22 mouse cellular contexts compared by ENCODE assay signal in the genomic region with DNA sequence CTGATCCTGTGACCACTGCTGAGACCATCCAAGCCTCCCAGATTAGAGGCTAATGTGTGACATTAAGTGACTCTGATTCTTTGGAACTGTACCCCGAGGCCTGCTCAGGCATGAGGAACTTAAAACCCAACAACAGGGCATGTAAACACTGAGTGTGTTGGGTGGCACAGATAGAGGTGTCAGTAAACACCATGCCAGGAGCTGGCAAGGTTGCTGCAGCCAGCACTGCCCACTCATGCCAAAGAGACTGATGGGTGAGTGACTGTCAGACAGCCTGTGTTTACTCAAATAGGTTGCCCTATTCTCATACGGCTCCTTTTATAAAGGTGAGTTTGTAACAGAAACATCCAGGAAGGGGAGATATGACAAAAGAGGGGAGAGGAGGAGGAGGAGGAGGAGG.
"Had no signal": no experiment of that assay in that cellular context is flagged by ENCODE, and none has a peak within 500 bp of the region (broad histone marks: within the 10 kb centered on the region; RNA-seq: fewer than 3 reads in every experiment).

No protein-coding gene starts in this region.

- H3K4me3 ChIP-seq: layer of hippocampus, adult 2 months; limb, embryonic 10.5 days; limb, embryonic 13.5 days; neural tube, embryonic 12.5 days; neural tube, embryonic 15.5 days; stomach, embryonic 15.5 days had no signal

- H3K27me3 ChIP-seq: limb, embryonic 13.5 days; neural tube, embryonic 12.5 days; neural tube, embryonic 15.5 days; stomach, embryonic 15.5 days had no signal

- H3K4me2 ChIP-seq: limb, embryonic 13.5 days; lung, embryonic 14.5 days; midbrain, embryonic 11.5 days; neural tube, embryonic 12.5 days; neural tube, embryonic 15.5 days; stomach, embryonic 15.5 days had no signal

- H3K27ac ChIP-seq: kidney, postnatal 0 days; layer of hippocampus, adult 2 months; limb, embryonic 10.5 days; limb, embryonic 13.5 days; liver, embryonic 14.5 days; macrophage; neural tube, embryonic 12.5 days; neural tube, embryonic 15.5 days; stomach, embryonic 15.5 days had no signal

- H3K9ac ChIP-seq: limb, embryonic 13.5 days; liver, embryonic 14.5 days; liver, postnatal 0 days; lung, embryonic 14.5 days; neural tube, embryonic 12.5 days; neural tube, embryonic 15.5 days; stomach, embryonic 15.5 days had no signal

- ATAC-seq: liver, postnatal 0 days; lung, postnatal 0 days had no signal

- H3K36me3 ChIP-seq: limb, embryonic 10.5 days; limb, embryonic 13.5 days; neural tube, embryonic 12.5 days; neural tube, embryonic 15.5 days; stomach, embryonic 15.5 days had no signal

- DNase-seq: kidney, adult 2 months; kidney, postnatal 25 days; layer of hippocampus, adult 9-11 months; liver; liver, postnatal 0 days; lung, embryonic 14.5 days; right cerebral cortex, adult 18-20 months; right cerebral cortex, postnatal 14 days; right cerebral cortex, postnatal 4 days; spleen, adult 18-20 months; thymus, postnatal 25 days had no signal

- H3K9me3 ChIP-seq: limb, embryonic 10.5 days; limb, embryonic 13.5 days; neural tube, embryonic 12.5 days; neural tube, embryonic 15.5 days; stomach, embryonic 15.5 days had no signal
